Mouse (Mus musculus) MEL (cell line): ENCODE measurements at regions not wholly inside any gene's neighbourhood (a gene's known extent, or its start where the extent isn't known, plus 50 kb on each side); places are given as distances from the start of the nearest gene placed in this dataset.

Source experiments
- NRF1 ChIP-seq: IDR thresholded peaks from 2 replicates; pipeline ENCODE4 v1.6.1; 2014; ENCODE audit warnings: low read depth, mild to moderate bottlenecking, inconsistent platforms, low read length, improper control_type of control experiment, moderate library complexity; ENCODE audit not compliant: poor library complexity, insufficient read depth, severe bottlenecking
- USF1 ChIP-seq: IDR thresholded peaks from 2 replicates; pipeline ENCODE4 v1.6.1; 2014; ENCODE audit warnings: low read depth, mild to moderate bottlenecking, inconsistent platforms, low read length, improper control_type of control experiment, moderate library complexity

DNA sequence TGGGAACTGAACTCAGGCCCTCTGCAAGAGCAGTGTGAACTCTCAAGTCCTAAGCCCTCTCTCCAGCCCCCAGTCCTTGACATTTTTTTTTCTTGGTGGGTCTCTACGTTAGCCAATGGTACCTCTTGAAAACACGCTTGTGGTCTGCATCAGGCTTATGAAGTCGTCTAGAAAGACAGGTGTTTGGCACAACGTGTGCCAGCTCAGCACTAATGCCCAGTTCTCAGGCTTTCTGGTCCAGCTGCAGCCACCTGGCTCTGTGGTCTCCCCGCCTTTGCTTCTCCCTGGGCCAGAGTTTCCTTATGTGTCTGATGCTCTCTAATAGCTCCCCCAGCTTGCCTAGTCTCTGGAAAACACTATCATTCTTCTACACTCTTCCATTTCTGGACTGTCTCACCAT, 117.2 kb upstream of the Hes1 start:
- no peak for TF ChIP-seq NRF1
- no peak for TF ChIP-seq USF1
